Mouse (Mus musculus) forebrain, embryonic 16.5 days (tissue): ENCODE data around the gene Ror1. TPM values are rescaled to one million over a fixed set of nuclear protein-coding genes. Genes with fewer than 3 reads are reported as not detected.

ENCODE experiments used
- ATAC-seq: fragments of 200-750 bp; cut with Nextera tagmentation; 2 replicates; pipeline ENCODE4 v1.8.0; 2017; ENCODE audit warnings: mild to moderate bottlenecking, moderate library complexity
- H3K27ac ChIP-seq: fragments of 300-500 bp; sonication (generic); 2 replicates; pipeline ENCODE4 v1.5.1; 2014; ENCODE audit warnings: low read length, control low read depth
- H3K27me3 ChIP-seq: fragments of 300-500 bp; sonication (generic); replicated peaks from 2 replicates; pipeline ENCODE4 v1.6.1; 2014; ENCODE audit warnings: low read length; ENCODE audit not compliant: control insufficient read depth, insufficient read depth
- H3K36me3 ChIP-seq: fragments of 300-500 bp; sonication (generic); 2 replicates; pipeline ENCODE4 v1.6.1; 2014; ENCODE audit not compliant: control insufficient read depth, insufficient read depth
- H3K4me1 ChIP-seq: fragments of 300-500 bp; sonication (generic); replicated peaks from 2 replicates; pipeline ENCODE4 v1.6.1; 2014; ENCODE audit warnings: low read length; ENCODE audit not compliant: control insufficient read depth, insufficient read depth
- H3K4me2 ChIP-seq: fragments of 300-500 bp; sonication (generic); 2 replicates; pipeline ENCODE4 v1.6.1; 2014; ENCODE audit warnings: mild to moderate bottlenecking, low read length, control low read depth
- H3K4me3 ChIP-seq: fragments of 300-500 bp; sonication (generic); replicated peaks from 2 replicates; pipeline ENCODE4 v1.5.1; 2014; ENCODE audit warnings: mild to moderate bottlenecking, low read length, control low read depth
- H3K9ac ChIP-seq: fragments of 300-500 bp; sonication (generic); replicated peaks from 2 replicates; pipeline ENCODE4 v1.6.1; 2014; ENCODE audit warnings: low read depth, low read length, control low read depth
- H3K9me3 ChIP-seq: fragments of 300-500 bp; sonication (generic); 2 replicates; pipeline ENCODE4 v1.6.1; 2016; ENCODE audit warnings: low read length; ENCODE audit not compliant: control insufficient read depth
- WGBS: fragments of 180-500 bp; shearing (Covaris S2); extraction: QIAGEN DNeasy Blood & Tissue Kit; methylation state at CpG from one replicate; pipeline ENCODE4 v1.1.7; 2014; 5-methylcytosine and 5-hydroxymethylcytosine counted together
- polyA plus RNA-seq: library from polyadenylated mRNA; unstranded; fragments of >200 nt; fragmentation: Nextera tagmentation; extraction: Ambion mirVana; gene quantifications from 2 replicates; pipeline ENCODE4 v1.2.1, GENCODE M21; 2015

Gene Ror1
- polyA plus RNA-seq, 1 experiment from 2014 or later, result 0.89 TPM

- H3K36me3 ChIP-seq, result no peaks in the 10 kb centered on the region
- ATAC-seq, result no peak
- no peak overlapping the region for H3K4me3 ChIP-seq
- H3K27me3 ChIP-seq, result no peaks in the 10 kb centered on the region
- 77% methylated on average over 6 of the region's 6 CpGs for WGBS
- H3K4me1 ChIP-seq, result 0 out of 2 replicates have a peak, but pooled peaks cover 5% of the 10 kb centered on the region
- H3K9me3 ChIP-seq, result no peaks in the 10 kb centered on the region
- H3K9ac ChIP-seq, result no peak overlapping the region
- no peak overlapping the region for H3K4me2 ChIP-seq
- no peak overlapping the region for H3K27ac ChIP-seq
These were observed 146.6 kb downstream of the Ror1 start for GRCm38 (mm10) chr4:100242061-100242756.

GRCm38 (mm10) chr4:100244250-100244649 lies 148.7 kb downstream of the Ror1 start:
- Histone ChIP-seq H3K9ac (no peak overlapping the region), H3K4me2 (no peak overlapping the region), H3K27me3 (no peaks in the 10 kb centered on the region), H3K27ac (no peak overlapping the region), H3K36me3 (no peaks in the 10 kb centered on the region), H3K9me3 (no peaks in the 10 kb centered on the region), H3K4me3 (no peak overlapping the region), H3K4me1 (0 out of 2 replicates have a peak, but pooled peaks cover 5% of the 10 kb centered on the region)
- WGBS, result 88% methylated on average over 8 of the region's 8 CpGs
- ATAC-seq, result no peak

GRCm38 (mm10) chr4:100244701-100245100 lies 149.1 kb downstream of the Ror1 start:
- Histone ChIP-seq H3K9ac (no peak overlapping the region), H3K27me3 (no peaks in the 10 kb centered on the region), H3K9me3 (no peaks in the 10 kb centered on the region), H3K4me1 (0 out of 2 replicates have a peak, but pooled peaks cover 5% of the 10 kb centered on the region), H3K4me3 (no peak overlapping the region), H3K36me3 (no peaks in the 10 kb centered on the region), H3K27ac (no peak overlapping the region), H3K4me2 (no peak overlapping the region)
- ATAC-seq, result no peak
- WGBS, result 78% methylated on average over 6 of the region's 6 CpGs

DNA sequence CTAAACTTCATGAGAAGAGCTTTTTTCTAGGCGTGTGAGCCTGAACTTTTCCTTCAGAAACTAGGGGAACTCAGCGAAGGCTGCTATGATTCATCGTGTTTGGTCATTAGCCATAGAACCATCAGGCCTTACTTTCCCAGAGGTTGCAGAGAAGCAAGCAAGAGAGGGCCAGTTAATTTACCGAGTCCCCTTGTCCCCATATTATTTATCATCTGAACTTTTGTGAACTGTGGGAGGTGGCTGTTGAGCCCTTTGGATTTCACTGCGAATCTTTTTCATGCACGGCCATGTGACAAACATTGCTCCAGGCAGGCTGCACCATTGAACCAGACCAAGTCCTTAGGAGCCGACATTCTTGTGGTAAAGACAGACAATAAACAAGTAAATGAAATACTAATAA lies 152.2 kb downstream of the Ror1 start:
- Histone ChIP-seq H3K4me3 (no peak overlapping the region), H3K9me3 (no peaks in the 10 kb centered on the region), H3K27ac (no peak overlapping the region), H3K27me3 (no peaks in the 10 kb centered on the region), H3K4me2 (no peak overlapping the region), H3K4me1 (no peaks in the 10 kb centered on the region), H3K36me3 (no peaks in the 10 kb centered on the region), H3K9ac (no peak overlapping the region)
- WGBS, result 84% methylated on average over 7 of the region's 7 CpGs
- no peak for ATAC-seq

DNA sequence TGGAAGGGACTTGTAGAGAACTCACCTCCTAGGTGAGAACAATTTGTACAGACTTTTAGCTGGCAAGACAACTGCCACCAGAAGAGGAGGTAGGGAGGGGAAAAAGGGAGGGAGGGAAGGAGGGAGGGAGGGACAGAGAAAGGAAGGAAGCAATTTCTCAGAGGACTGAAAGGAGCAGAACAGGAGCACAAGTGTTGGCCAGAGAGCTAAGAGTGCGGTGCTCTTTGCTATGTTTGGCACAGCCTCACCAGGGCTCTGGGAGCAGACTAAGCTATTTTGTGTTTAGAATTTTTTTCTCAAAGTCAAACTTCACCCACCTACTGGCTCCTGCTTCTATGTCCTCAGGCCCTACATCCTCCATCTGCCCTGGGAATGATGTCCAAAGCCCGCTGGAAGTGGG lies 152.7 kb downstream of the Ror1 start:
- H3K4me2 ChIP-seq, result no peak overlapping the region
- no peak for ATAC-seq
- H3K9me3 ChIP-seq, result no peaks in the 10 kb centered on the region
- no peak overlapping the region for H3K4me3 ChIP-seq
- H3K36me3 ChIP-seq, result no peaks in the 10 kb centered on the region
- H3K27ac ChIP-seq, result no peak overlapping the region
- H3K4me1 ChIP-seq, result no peaks in the 10 kb centered on the region
- 85% methylated on average over 2 of the region's 2 CpGs for WGBS
- no peaks in the 10 kb centered on the region for H3K27me3 ChIP-seq
- no peak overlapping the region for H3K9ac ChIP-seq

DNA sequence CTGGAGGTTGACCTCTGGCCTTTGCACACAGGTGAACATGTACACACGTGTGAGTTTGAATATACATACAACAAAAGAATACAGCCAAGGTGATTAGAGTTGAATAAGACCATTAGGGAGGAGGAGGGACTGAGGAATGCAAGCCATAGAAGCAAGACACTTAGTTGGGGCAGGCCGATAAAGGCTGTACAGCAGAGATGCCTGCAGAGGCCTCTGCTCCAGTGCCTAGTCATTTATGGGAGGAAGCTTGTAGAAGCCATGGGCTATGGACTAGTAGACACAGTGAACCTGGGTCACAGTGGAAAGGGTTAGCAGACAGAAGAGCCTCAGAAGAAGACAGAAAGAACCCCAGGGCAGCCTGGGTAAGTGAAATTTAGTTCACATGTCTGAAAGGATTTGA lies 155.7 kb downstream of the Ror1 start:
- H3K9ac ChIP-seq, result no peak overlapping the region
- no peak overlapping the region for H3K4me3 ChIP-seq
- H3K36me3 ChIP-seq, result no peaks in the 10 kb centered on the region
- H3K27me3 ChIP-seq, result no peaks in the 10 kb centered on the region
- H3K9me3 ChIP-seq, result no peaks in the 10 kb centered on the region
- no peak overlapping the region for H3K4me2 ChIP-seq
- no peaks in the 10 kb centered on the region for H3K4me1 ChIP-seq
- no peak for ATAC-seq
- WGBS, result 57% methylated on average over 2 of the region's 2 CpGs
- H3K27ac ChIP-seq, result no peak overlapping the region

- no peaks in the 10 kb centered on the region for H3K4me1 ChIP-seq
- WGBS, result 29% methylated on average over 1 of the region's 1 CpGs
These were observed 156.5 kb downstream of the Ror1 start for GRCm38 (mm10) chr4:100252050-100252449.

DNA sequence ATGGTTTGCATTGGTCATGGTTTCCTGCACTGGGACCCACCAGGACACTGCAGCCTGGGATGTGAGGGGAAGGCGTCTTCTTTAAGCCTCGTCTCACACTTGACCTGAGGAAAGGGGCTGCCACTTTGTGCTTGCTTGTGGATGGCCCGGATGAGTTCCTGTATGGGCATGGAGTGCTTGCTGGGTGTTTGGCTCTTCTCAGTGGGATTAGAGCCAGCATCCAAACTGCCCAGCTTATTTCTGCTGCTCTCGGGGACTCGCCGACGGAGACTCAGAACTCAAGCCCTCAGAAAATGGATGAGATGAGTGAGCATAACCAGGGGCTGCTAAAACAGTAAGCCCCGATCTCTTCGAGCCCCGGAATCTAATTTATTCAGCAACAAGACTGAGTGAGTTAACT lies 157.1 kb downstream of the Ror1 start:
- Histone ChIP-seq H3K4me3 (no peak overlapping the region), H3K4me1 (no peaks in the 10 kb centered on the region), H3K9ac (no peak overlapping the region), H3K9me3 (no peaks in the 10 kb centered on the region), H3K36me3 (no peaks in the 10 kb centered on the region), H3K27me3 (no peaks in the 10 kb centered on the region), H3K27ac (no peak overlapping the region), H3K4me2 (no peak overlapping the region)
- no peak for ATAC-seq
- WGBS, result 86% methylated on average over 10 of the region's 10 CpGs

More at GRCm38 (mm10) chr4:100252050-100252449, 156.5 kb downstream of the Ror1 start:
- no peak overlapping the region for H3K4me2 ChIP-seq
- no peak overlapping the region for H3K4me3 ChIP-seq
- no peaks in the 10 kb centered on the region for H3K36me3 ChIP-seq
- ATAC-seq, result no peak
- no peaks in the 10 kb centered on the region for H3K9me3 ChIP-seq
- no peak overlapping the region for H3K9ac ChIP-seq
- H3K27me3 ChIP-seq, result no peaks in the 10 kb centered on the region
- no peak overlapping the region for H3K27ac ChIP-seq

DNA sequence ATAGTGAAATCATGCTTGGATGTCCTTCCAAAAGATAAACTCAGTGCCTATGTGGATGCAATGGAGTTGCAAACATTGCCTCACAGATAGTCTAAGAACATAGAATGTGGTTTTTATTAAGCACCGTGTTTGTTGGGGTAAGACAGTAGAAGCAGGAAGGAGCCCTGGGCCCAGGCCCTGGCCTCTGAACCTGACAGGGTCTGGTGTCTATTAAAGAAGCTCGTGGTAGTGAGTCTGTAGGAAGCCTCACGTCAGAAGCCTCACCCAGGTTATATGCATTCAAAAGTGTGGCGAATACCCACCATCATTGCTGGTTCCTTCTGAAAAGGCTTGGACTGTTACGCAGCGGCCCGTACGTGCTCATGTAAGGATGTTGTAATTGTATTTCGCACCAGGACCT lies 157.8 kb downstream of the Ror1 start:
- Histone ChIP-seq H3K4me1 (no peaks in the 10 kb centered on the region), H3K4me2 (no peak overlapping the region), H3K4me3 (no peak overlapping the region), H3K27me3 (no peaks in the 10 kb centered on the region), H3K9me3 (no peaks in the 10 kb centered on the region), H3K36me3 (no peaks in the 10 kb centered on the region), H3K27ac (no peak overlapping the region), H3K9ac (no peak overlapping the region)
- ATAC-seq, result no peak
- WGBS, result 87% methylated on average over 9 of the region's 9 CpGs

GRCm38 (mm10) chr4:100253831-100254230 lies 158.2 kb downstream of the Ror1 start:
- Histone ChIP-seq H3K27me3 (no peaks in the 10 kb centered on the region), H3K4me2 (no peak overlapping the region), H3K9me3 (no peaks in the 10 kb centered on the region), H3K9ac (no peak overlapping the region), H3K27ac (no peak overlapping the region), H3K4me3 (no peak overlapping the region), H3K36me3 (no peaks in the 10 kb centered on the region), H3K4me1 (no peaks in the 10 kb centered on the region)
- ATAC-seq, result no peak
- 74% methylated on average over 7 of the region's 7 CpGs for WGBS
